Mouse (Mus musculus) ES-Bruce4 (cell line): Measurements from ENCODE around the gene Ube2h. TPM values are rescaled to one million over a fixed set of nuclear protein-coding genes. Genes with fewer than 3 reads are reported as not detected.

Experiments used
- H3K27ac ChIP-seq: 2 replicates; pipeline ENCODE4 v1.5.1; 2012; ENCODE audit warnings: low read length, inconsistent platforms; ENCODE audit not compliant: insufficient read depth
- H3K27me3 ChIP-seq: 2 replicates; pipeline ENCODE4 v1.6.1; 2012; ENCODE audit warnings: mild to moderate bottlenecking, low read length, inconsistent platforms; ENCODE audit not compliant: control insufficient read depth, poor library complexity, insufficient read depth, severe bottlenecking
- H3K36me3 ChIP-seq: 2 replicates; pipeline ENCODE4 v1.6.1; 2012; ENCODE audit warnings: inconsistent platforms, mild to moderate bottlenecking, low read length, moderate library complexity; ENCODE audit not compliant: control insufficient read depth, poor library complexity, insufficient read depth, severe bottlenecking
- H3K4me1 ChIP-seq: one replicate; pipeline ENCODE4 v1.8.1; 2011; ENCODE audit warnings: low read length; ENCODE audit not compliant: control insufficient read depth, insufficient read depth
- H3K4me3 ChIP-seq: 2 replicates; pipeline ENCODE4 v1.5.1; 2011; ENCODE audit warnings: low read depth, mild to moderate bottlenecking, low read length
- H3K9ac ChIP-seq: 2 replicates; pipeline ENCODE4 v1.6.1; 2012; ENCODE audit warnings: low read depth, mild to moderate bottlenecking, inconsistent platforms; ENCODE audit not compliant: poor library complexity, severe bottlenecking
- H3K9me3 ChIP-seq: replicated peaks from 2 replicates; pipeline ENCODE4 v1.6.1; 2012; ENCODE audit warnings: mild to moderate bottlenecking, low read length, inconsistent platforms; ENCODE audit not compliant: control insufficient read depth, poor library complexity, insufficient read depth, severe bottlenecking
- CTCF ChIP-seq: IDR thresholded peaks from one replicate; pipeline ENCODE4 v1.8.1; 2011; ENCODE audit warnings: low read depth, low read length
- EP300 ChIP-seq: IDR thresholded peaks from 2 replicates; pipeline ENCODE4 v1.6.1; 2011; ENCODE audit warnings: low read depth, low read length; ENCODE audit not compliant: insufficient read depth
- POLR2A ChIP-seq: IDR thresholded peaks from one replicate; pipeline ENCODE4 v1.8.1; 2011; ENCODE audit warnings: low read length; ENCODE audit not compliant: insufficient read depth
- polyA plus RNA-seq: library from polyadenylated mRNA; stranded (reverse); fragments of >200 nt; gene quantifications from 2 replicates; pipeline ENCODE4 v1.2.4, GENCODE M21; 2011; ENCODE audit warnings: low read depth; ENCODE audit not compliant: missing spikeins, insufficient read depth, insufficient read length

Ube2h gene
- polyA plus RNA-seq, 1 experiment, result 64.6 TPM

DNA sequence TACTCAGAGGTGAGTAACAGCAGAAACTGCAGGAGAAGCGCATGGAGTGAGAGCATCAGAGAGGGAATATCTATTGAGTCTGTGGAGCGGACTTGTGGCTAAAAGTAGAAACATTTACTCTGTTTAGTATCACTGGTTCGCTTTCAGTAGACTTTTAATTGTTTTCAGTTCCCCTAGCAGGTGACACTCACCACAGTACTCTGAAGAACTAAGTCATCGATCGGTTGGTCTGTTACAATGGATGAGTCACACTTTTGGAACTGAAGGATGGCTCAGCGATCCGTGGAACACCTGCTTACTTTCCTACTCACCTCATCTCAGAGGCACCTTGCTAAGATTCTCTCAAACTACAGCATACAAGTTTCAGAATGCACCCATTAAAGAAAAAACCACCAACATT, 64.2 kb downstream of the Ube2h start:
- Histone ChIP-seq H3K4me1 (no peaks in the 10 kb centered on the region), H3K36me3 (peaks cover 2% of the 10 kb centered on the region; the same call in 1 of the 2 replicates), H3K4me3 (no peak overlapping the region), H3K9ac (no peak overlapping the region), H3K27me3 (no peaks in the 10 kb centered on the region), H3K9me3 (no peaks in the 10 kb centered on the region), H3K27ac (no peak overlapping the region)
- TF ChIP-seq POLR2A, result no peak
- TF ChIP-seq CTCF, result no peak
- no peak for TF ChIP-seq EP300

- Histone ChIP-seq H3K9ac (no peak overlapping the region), H3K4me1 (no peaks in the 10 kb centered on the region), H3K27me3 (no peaks in the 10 kb centered on the region), H3K9me3 (no peaks in the 10 kb centered on the region), H3K4me3 (no peak overlapping the region), H3K27ac (no peak overlapping the region), H3K36me3 (peaks cover 2% of the 10 kb centered on the region; the same call in 1 of the 2 replicates)
- no peak for TF ChIP-seq EP300
- TF ChIP-seq POLR2A, result no peak
- no peak for TF ChIP-seq CTCF
These were observed 65.1 kb downstream of the Ube2h start for GRCm38 (mm10) chr6:30239207-30239606.

DNA sequence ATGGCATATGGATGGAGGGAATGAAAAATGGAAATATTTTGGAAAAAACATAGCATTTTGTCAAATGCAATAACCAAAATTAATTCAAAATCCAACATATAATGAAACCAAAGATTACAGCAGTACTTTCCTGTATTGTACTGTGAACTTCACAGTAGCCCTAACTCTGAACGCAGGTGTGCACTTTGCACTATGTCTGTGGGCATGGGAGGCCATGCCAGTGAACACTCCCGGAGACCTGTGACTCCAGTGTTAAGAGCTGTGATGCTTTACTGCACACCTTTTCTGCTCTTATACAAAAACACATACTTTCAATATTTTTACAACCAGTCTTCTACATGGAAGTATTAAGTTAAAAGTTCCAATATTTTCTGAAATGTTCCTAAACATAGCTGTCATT, 66.3 kb downstream of the Ube2h start:
- TF ChIP-seq POLR2A (no peak), CTCF (no peak), EP300 (no peak)
- H3K36me3 ChIP-seq, result peaks cover 2% of the 10 kb centered on the region; the same call in 1 of the 2 replicates
- no peak overlapping the region for H3K4me3 ChIP-seq
- H3K27me3 ChIP-seq, result no peaks in the 10 kb centered on the region
- no peak overlapping the region for H3K27ac ChIP-seq
- no peaks in the 10 kb centered on the region for H3K4me1 ChIP-seq
- H3K9me3 ChIP-seq, result no peaks in the 10 kb centered on the region
- H3K9ac ChIP-seq, result no peak overlapping the region

DNA sequence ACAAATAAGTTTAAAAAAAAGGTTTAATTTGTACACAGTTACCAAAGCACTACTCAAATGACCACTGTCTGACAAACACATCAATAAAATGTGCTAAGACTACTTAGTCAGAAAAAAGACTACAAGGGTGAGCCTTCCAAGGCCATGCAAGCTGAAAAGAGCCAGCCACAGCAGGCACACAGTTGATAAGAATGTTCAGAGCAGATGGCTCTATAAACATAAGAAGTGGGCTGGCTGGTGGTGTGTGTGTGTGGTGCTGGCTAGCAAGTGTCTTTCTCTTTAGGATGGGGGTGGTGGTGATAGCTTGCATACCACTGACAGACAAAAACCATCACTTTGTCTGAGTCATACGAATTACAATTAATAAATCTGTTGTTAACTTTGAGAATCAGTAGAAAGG, 67.8 kb downstream of the Ube2h start:
- Histone ChIP-seq H3K36me3 (peaks cover 2% of the 10 kb centered on the region; the same call in 1 of the 2 replicates), H3K4me1 (no peaks in the 10 kb centered on the region), H3K9ac (no peak overlapping the region), H3K27me3 (no peaks in the 10 kb centered on the region), H3K9me3 (no peaks in the 10 kb centered on the region), H3K27ac (no peak overlapping the region), H3K4me3 (no peak overlapping the region)
- TF ChIP-seq EP300 (0 out of 2 replicates have a peak, but pooled peaks have one; percentile 45), CTCF (no peak)

GRCm38 (mm10) chr6:30231758-30232293, 72.5 kb downstream of the Ube2h start:
- Histone ChIP-seq H3K9ac (no peak overlapping the region), H3K4me3 (no peak overlapping the region), H3K36me3 (no peaks in the 10 kb centered on the region; the same call in 1 of the 2 replicates), H3K27me3 (no peaks in the 10 kb centered on the region), H3K4me1 (no peaks in the 10 kb centered on the region), H3K9me3 (no peaks in the 10 kb centered on the region), H3K27ac (no peak overlapping the region)
- TF ChIP-seq POLR2A (no peak), EP300 (no peak), CTCF (no peak)

DNA sequence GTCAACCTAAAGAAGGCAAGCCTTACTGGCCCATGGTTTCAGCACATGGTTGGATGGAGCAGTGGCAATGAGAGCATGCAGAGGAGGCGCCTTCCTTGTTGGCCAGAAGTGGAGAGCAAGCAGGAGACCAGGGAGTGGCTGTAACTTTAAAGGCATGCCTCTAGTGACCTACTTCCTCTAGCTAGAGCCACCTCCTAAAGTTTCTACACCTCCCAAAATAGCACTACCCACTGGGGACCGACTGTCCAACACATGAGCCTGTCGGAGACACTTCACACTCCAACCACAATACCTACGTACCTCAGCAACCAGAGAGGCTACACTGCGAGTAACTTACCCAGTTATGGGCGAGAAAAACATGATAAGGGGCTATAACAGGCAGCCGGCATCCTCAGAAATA, 74.1 kb downstream of the Ube2h start:
- H3K9me3 ChIP-seq, result no peaks in the 10 kb centered on the region

More for the DNA sequence above, 74.1 kb downstream of the Ube2h start:
- no peak overlapping the region for H3K9ac ChIP-seq
- TF ChIP-seq POLR2A, result no peak
- TF ChIP-seq CTCF, result no peak
- no peak for TF ChIP-seq EP300
- H3K4me3 ChIP-seq, result no peak overlapping the region
- H3K36me3 ChIP-seq, result no peaks in the 10 kb centered on the region; the same call in 1 of the 2 replicates
- no peak overlapping the region for H3K27ac ChIP-seq
- H3K27me3 ChIP-seq, result no peaks in the 10 kb centered on the region
- no peaks in the 10 kb centered on the region for H3K4me1 ChIP-seq
